Mouse (Mus musculus) limb, embryonic 11.5 days (tissue): ENCODE measurements around the gene Ift57. TPM values are rescaled to one million over a fixed set of nuclear protein-coding genes. Genes with fewer than 3 reads are reported as not detected.

Experiments used
- ATAC-seq: fragments of 200-750 bp; cut with Nextera tagmentation; 2 replicates; pipeline ENCODE4 v1.8.0; 2017; ENCODE audit warnings: low read depth; ENCODE audit not compliant: insufficient number of reproducible peaks, low FRiP score, low TSS enrichment
- DNase-seq: peaks from one replicate; pipeline ENCODE4 v3.0.0-alpha.2; 2015; ENCODE audit warnings: low spot score
- H3K27ac ChIP-seq: fragments of 300-500 bp; sonication (generic); replicated peaks from 2 replicates; pipeline ENCODE4 v1.5.1; 2014; ENCODE audit warnings: low read depth, mild to moderate bottlenecking, low read length
- H3K27me3 ChIP-seq: fragments of 300-500 bp; sonication (generic); 2 replicates; pipeline ENCODE4 v1.6.1; 2014; ENCODE audit warnings: mild to moderate bottlenecking, low read length, mixed read lengths; ENCODE audit not compliant: control insufficient read depth, insufficient read depth
- H3K36me3 ChIP-seq: fragments of 300-500 bp; sonication (generic); 2 replicates; pipeline ENCODE4 v1.6.1; 2014; ENCODE audit warnings: mild to moderate bottlenecking, low read length, moderate library complexity, mixed read lengths; ENCODE audit not compliant: control insufficient read depth, insufficient read depth
- H3K4me1 ChIP-seq: fragments of 300-500 bp; sonication (generic); 2 replicates; pipeline ENCODE4 v1.6.1; 2014; ENCODE audit warnings: low read length, mixed read lengths; ENCODE audit not compliant: control insufficient read depth, insufficient read depth
- H3K4me2 ChIP-seq: fragments of 300-500 bp; sonication (generic); 2 replicates; pipeline ENCODE4 v1.6.1; 2014; ENCODE audit warnings: low read depth, mild to moderate bottlenecking, moderate library complexity; ENCODE audit not compliant: severe bottlenecking
- H3K4me3 ChIP-seq: fragments of 300-500 bp; sonication (generic); 2 replicates; pipeline ENCODE4 v1.5.1; 2014; ENCODE audit warnings: low read depth, low read length
- H3K9ac ChIP-seq: fragments of 300-500 bp; sonication (generic); 2 replicates; pipeline ENCODE4 v1.6.1; 2014; ENCODE audit warnings: mild to moderate bottlenecking, low read length
- H3K9me3 ChIP-seq: fragments of 300-500 bp; sonication (generic); 2 replicates; pipeline ENCODE4 v1.6.1; 2016; ENCODE audit warnings: low read length; ENCODE audit not compliant: control insufficient read depth
- WGBS: fragments of 180-500 bp; shearing (Covaris S2); extraction: QIAGEN DNeasy Blood & Tissue Kit; methylation state at CpG from one replicate; pipeline ENCODE4 v1.1.7; 2014; 5-methylcytosine and 5-hydroxymethylcytosine counted together
- polyA plus RNA-seq: library from polyadenylated mRNA; unstranded; fragments of >200 nt; fragmentation: Nextera tagmentation; extraction: Ambion mirVana; gene quantifications from 2 replicates; pipeline ENCODE4 v1.2.1, GENCODE M21; 2014

Ift57 gene
- polyA plus RNA-seq, 1 experiment from 2014 or later = 22.6 TPM

GRCm38 (mm10) chr16:49801399-49801798 lies 102.4 kb downstream of the Ift57 start:
- Histone ChIP-seq H3K36me3 (no peaks in the 10 kb centered on the region), H3K9ac (no peak overlapping the region), H3K4me2 (no peak overlapping the region), H3K27ac (no peak overlapping the region), H3K4me1 (peaks cover 2% of the 10 kb centered on the region; the same call in 1 of the 2 replicates), H3K9me3 (no peaks in the 10 kb centered on the region), H3K27me3 (no peaks in the 10 kb centered on the region), H3K4me3 (no peak overlapping the region)
- DNase-seq (no peak), ATAC-seq (no peak)
- 74% methylated on average over 5 of the region's 5 CpGs for WGBS

GRCm38 (mm10) chr16:49802993-49803392 lies 104.0 kb downstream of the Ift57 start:
- peak; percentile 18 for DNase-seq
- WGBS = 86% methylated on average over 2 of the region's 2 CpGs
- peaks cover 2% of the 10 kb centered on the region; the same call in 1 of the 2 replicates for H3K4me1 ChIP-seq

GRCm38 (mm10) chr16:49803932-49804461 lies 105.0 kb downstream of the Ift57 start:
- 0 out of 2 replicates have a peak overlapping the region, but pooled peaks have one; percentile 19 for H3K9ac ChIP-seq
- WGBS = 1% methylated on average over 12 of the region's 12 CpGs
- ATAC-seq = no peak

More at GRCm38 (mm10) chr16:49802993-49803392, 104.0 kb downstream of the Ift57 start:
- H3K36me3 ChIP-seq = no peaks in the 10 kb centered on the region
- ATAC-seq = no peak
- H3K9ac ChIP-seq = no peak overlapping the region
- H3K9me3 ChIP-seq = no peaks in the 10 kb centered on the region
- no peaks in the 10 kb centered on the region for H3K27me3 ChIP-seq
- H3K27ac ChIP-seq = no peak overlapping the region
- H3K4me3 ChIP-seq = no peak overlapping the region
- H3K4me2 ChIP-seq = no peak overlapping the region

GRCm38 (mm10) chr16:49806920-49807319 lies 107.9 kb downstream of the Ift57 start:
- DNase-seq = no peak
- H3K9me3 ChIP-seq = no peaks in the 10 kb centered on the region
- no peak overlapping the region for H3K4me2 ChIP-seq
- H3K27me3 ChIP-seq = no peaks in the 10 kb centered on the region
- ATAC-seq = no peak
- no peak overlapping the region for H3K27ac ChIP-seq
- no peaks in the 10 kb centered on the region for H3K36me3 ChIP-seq
- WGBS = 74% methylated on average over 10 of the region's 10 CpGs
- no peak overlapping the region for H3K9ac ChIP-seq
- H3K4me3 ChIP-seq = no peak overlapping the region
- H3K4me1 ChIP-seq = peaks cover 2% of the 10 kb centered on the region; the same call in 1 of the 2 replicates

More at GRCm38 (mm10) chr16:49803932-49804461, 105.0 kb downstream of the Ift57 start:
- no peaks in the 10 kb centered on the region for H3K36me3 ChIP-seq
- H3K27me3 ChIP-seq = no peaks in the 10 kb centered on the region
- H3K9me3 ChIP-seq = no peaks in the 10 kb centered on the region
- H3K4me2 ChIP-seq = peak overlapping the region; percentile 48
- no peak overlapping the region for H3K27ac ChIP-seq
- peaks cover 2% of the 10 kb centered on the region; the same call in 1 of the 2 replicates for H3K4me1 ChIP-seq
- H3K4me3 ChIP-seq = no peak overlapping the region
- DNase-seq = peak; percentile 47

- Histone ChIP-seq H3K4me2 (no peak overlapping the region), H3K9me3 (no peaks in the 10 kb centered on the region), H3K36me3 (no peaks in the 10 kb centered on the region), H3K9ac (no peak overlapping the region), H3K27me3 (no peaks in the 10 kb centered on the region), H3K4me1 (peaks cover 2% of the 10 kb centered on the region; the same call in 1 of the 2 replicates), H3K4me3 (no peak overlapping the region), H3K27ac (no peak overlapping the region)
- DNase-seq (no peak), ATAC-seq (no peak)
- WGBS = 80% methylated on average over 7 of the region's 7 CpGs
Observed at GRCm38 (mm10) chr16:49807419-49807841, 108.4 kb downstream of the Ift57 start.

GRCm38 (mm10) chr16:49807862-49808430 lies 108.9 kb downstream of the Ift57 start:
- 89% methylated on average over 18 of the region's 18 CpGs for WGBS
- no peak for DNase-seq

GRCm38 (mm10) chr16:49811897-49812296 lies 112.9 kb downstream of the Ift57 start:
- Histone ChIP-seq H3K4me2 (no peak overlapping the region), H3K36me3 (no peaks in the 10 kb centered on the region), H3K4me3 (no peak overlapping the region), H3K27ac (no peak overlapping the region), H3K9me3 (no peaks in the 10 kb centered on the region), H3K4me1 (peaks cover 4% of the 10 kb centered on the region; the same call in 1 of the 2 replicates), H3K9ac (no peak overlapping the region), H3K27me3 (no peaks in the 10 kb centered on the region)
- no peak for DNase-seq
- WGBS = 86% methylated on average over 2 of the region's 2 CpGs
- no peak for ATAC-seq

More at GRCm38 (mm10) chr16:49807862-49808430, 108.9 kb downstream of the Ift57 start:
- H3K27me3 ChIP-seq = no peaks in the 10 kb centered on the region
- no peaks in the 10 kb centered on the region for H3K36me3 ChIP-seq
- no peak overlapping the region for H3K4me3 ChIP-seq
- no peak overlapping the region for H3K4me2 ChIP-seq
- no peak overlapping the region for H3K27ac ChIP-seq
- peaks cover 6% of the 10 kb centered on the region; the same call in 1 of the 2 replicates for H3K4me1 ChIP-seq
- H3K9me3 ChIP-seq = no peaks in the 10 kb centered on the region
- no peak for ATAC-seq
- H3K9ac ChIP-seq = no peak overlapping the region

- no peak for DNase-seq
- no peak overlapping the region for H3K27ac ChIP-seq
- H3K4me2 ChIP-seq = no peak overlapping the region
Observed at GRCm38 (mm10) chr16:49812821-49813616, 114.0 kb downstream of the Ift57 start.

More at GRCm38 (mm10) chr16:49812821-49813616, 114.0 kb downstream of the Ift57 start:
- ATAC-seq = 0 out of 2 replicates have a peak, but pooled peaks have one; percentile 54
- Histone ChIP-seq H3K27me3 (no peaks in the 10 kb centered on the region), H3K4me1 (peaks cover 4% of the 10 kb centered on the region; the same call in 1 of the 2 replicates), H3K36me3 (no peaks in the 10 kb centered on the region), H3K9ac (no peak overlapping the region), H3K4me3 (no peak overlapping the region), H3K9me3 (no peaks in the 10 kb centered on the region)
- WGBS = 28% methylated on average over 10 of the region's 10 CpGs
